Mouse (Mus musculus) embryonic fibroblast, embryonic 13.5 days (primary cell): ENCODE measurements around the gene Cdyl.

Experiments used
- CTCF ChIP-seq: IDR thresholded peaks from 2 replicates; pipeline ENCODE4 v1.5.1; 2011; ENCODE audit warnings: mild to moderate bottlenecking, control low read depth, low read length, moderate library complexity, borderline replicate concordance; ENCODE audit not compliant: insufficient read depth
- POLR2A ChIP-seq: IDR thresholded peaks from 2 replicates; pipeline ENCODE4 v1.6.1; 2011; ENCODE audit warnings: low read depth, mild to moderate bottlenecking, control low read depth, low read length, moderate library complexity

DNA sequence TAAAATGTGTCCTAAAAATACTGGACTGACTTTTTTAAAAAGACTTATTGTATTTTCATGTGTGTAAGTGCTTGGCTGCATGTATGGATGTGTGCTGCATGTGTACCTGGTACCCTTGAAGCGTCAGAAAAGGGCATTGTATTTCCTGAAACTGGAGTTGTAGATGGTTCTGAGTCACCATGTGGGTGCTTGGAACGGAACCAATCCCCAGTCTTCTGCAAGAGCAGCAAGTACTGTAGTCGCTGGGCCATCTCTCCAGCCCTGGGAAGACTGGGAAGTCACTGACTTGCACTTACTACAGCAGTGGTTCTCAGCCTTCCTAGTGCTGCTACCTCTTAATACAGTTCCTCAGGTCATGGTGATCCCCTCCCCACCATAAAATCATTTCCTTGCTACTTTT is 122.1 kb downstream of the Cdyl start:
- TF ChIP-seq CTCF, result no peak
- TF ChIP-seq POLR2A, result no peak
